Comparison of ENCODE assay signal across 9 mouse cellular contexts in genomic region chr7:100979175-100979574, GRCm38 (mm10). TPM values are rescaled to one million over a fixed set of nuclear protein-coding genes. Genes with fewer than 3 reads are reported as not detected.
DNase-seq lines count a peak whose midpoint lies in the region; ATAC-seq and TF ChIP-seq lines count a peak whose summit lies in the region.
"Had no signal": no experiment of that assay in that cellular context is flagged by ENCODE, and none has a peak within 500 bp of the region (broad histone marks: within the 10 kb centered on the region; RNA-seq: fewer than 3 reads in every experiment).

No protein-coding gene starts in this region.

- H3K9me3 ChIP-seq in kidney, embryonic 15.5 days (replicated peaks), result no peaks in the 10 kb centered on the region
- no peaks in the 10 kb centered on the region for H3K9me3 ChIP-seq in hindbrain, embryonic 14.5 days (ENCODE audit: control insufficient read depth, low read length)

- peak; percentile 55 for ATAC-seq in granulocyte monocyte progenitor cell, adult 5-6 weeks (replicated peaks; ENCODE audit: poor library complexity, severe bottlenecking)
- ATAC-seq in kidney, embryonic 15.5 days (replicated peaks; ENCODE audit: low FRiP score), result peak; percentile 37; the same call in 1 of the 2 replicates
- ATAC-seq in hindbrain, embryonic 14.5 days (ENCODE audit: low FRiP score), result no peak

- H3K27ac ChIP-seq in layer of hippocampus, adult 2 months, result peak overlapping the region; percentile 46; the same call in 1 of the 2 replicates
- H3K27ac ChIP-seq in kidney, embryonic 15.5 days, result no peak overlapping the region; the same call in 1 of the 2 replicates
- no peak overlapping the region for H3K27ac ChIP-seq in hindbrain, embryonic 14.5 days

- DNase-seq in layer of hippocampus, adult 2 months (ENCODE audit: low spot score in 2 of 2), result no peak
- DNase-seq in layer of hippocampus, adult 11-12 months (ENCODE audit: low spot score), result no peak
- DNase-seq in adrenal gland, adult 18-20 months (ENCODE audit: low spot score in 2 of 2), result peak; percentile 33 to 65
- DNase-seq in ovary, adult 18-20 months (ENCODE audit: low spot score), result peak; percentile 71
- DNase-seq in thymus, postnatal 10 days (ENCODE audit: low spot score in 2 of 2), result no peak
- DNase-seq in hindbrain, embryonic 14.5 days (ENCODE audit: low spot score), result no peak

- H3K36me3 ChIP-seq in kidney, embryonic 15.5 days, result no peaks in the 10 kb centered on the region
- H3K36me3 ChIP-seq in hindbrain, embryonic 14.5 days (replicated peaks; ENCODE audit: control insufficient read depth, insufficient read depth), result no peaks in the 10 kb centered on the region

- peaks cover 16% of the 10 kb centered on the region for H3K27me3 ChIP-seq in kidney, embryonic 15.5 days
- peaks cover 17% of the 10 kb centered on the region for H3K27me3 ChIP-seq in hindbrain, embryonic 14.5 days (ENCODE audit: control insufficient read depth, insufficient read depth, low read length)

- no peak for TF ChIP-seq CTCF in layer of hippocampus, adult 2 months (conservative IDR thresholded peaks at IDR 0.05)

- H3K9ac ChIP-seq in kidney, embryonic 15.5 days, result no peak overlapping the region
- H3K9ac ChIP-seq in hindbrain, embryonic 14.5 days, result no peak overlapping the region

- H3K4me1 ChIP-seq in kidney, embryonic 15.5 days, result peaks cover 34% of the 10 kb centered on the region
- H3K4me1 ChIP-seq in hindbrain, embryonic 14.5 days (replicated peaks; ENCODE audit: control insufficient read depth, insufficient read depth, low read length), result peaks cover 4% of the 10 kb centered on the region; the same call in 1 of the 2 replicates

- no peak overlapping the region for H3K4me3 ChIP-seq in layer of hippocampus, adult 2 months
- no peak overlapping the region for H3K4me3 ChIP-seq in kidney, embryonic 15.5 days (replicated peaks)
- H3K4me3 ChIP-seq in hindbrain, embryonic 14.5 days (replicated peaks; ENCODE audit: low read length), result no peak overlapping the region

- 44% methylated on average over 2 of the region's 2 CpGs for WGBS in kidney, embryonic 15.5 days
- WGBS in hindbrain, embryonic 14.5 days, result 38% methylated on average over 2 of the region's 2 CpGs

- H3K4me2 ChIP-seq in kidney, embryonic 15.5 days, result no peak overlapping the region
- H3K4me2 ChIP-seq in hindbrain, embryonic 14.5 days (replicated peaks), result no peak overlapping the region

RNA-seq across cellular contexts. Expression of gene P2ry6, which starts 4.7 kb away (rescaled TPM):
- 1 to 10 TPM; 3.0 to 3.6 TPM for total RNA-seq in layer of hippocampus, adult 2 months (2021)
- 1 to 10 TPM; 3.1 to 5.4 TPM for total RNA-seq in adrenal gland, adult 18-20 months (2021)
- total RNA-seq in granulocyte monocyte progenitor cell, adult 5-6 weeks (2014; fragmentation: Nextera tagmentation), result not detected in 2 replicates
- total RNA-seq in granulocyte monocyte progenitor cell, adult 5-6 weeks (2017), result 0.17 TPM in 1 of 2 replicates, not detected in the other
- polyA plus RNA-seq in kidney, embryonic 15.5 days (2015; fragmentation: Nextera tagmentation; extraction: Ambion mirVana), result 5.2 TPM in 2 replicates
- 2.6 and 3.5 TPM in 2 replicates for polyA plus RNA-seq in hindbrain, embryonic 14.5 days (2014; fragmentation: Nextera tagmentation; extraction: Ambion mirVana)
- total RNA-seq: MEL had no signal

RNA-seq across cellular contexts. Expression of gene P2ry2, which starts 33.5 kb away (rescaled TPM):
- total RNA-seq in layer of hippocampus, adult 2 months (2021), result under 1 TPM; 0.86 to 0.87 TPM
- total RNA-seq in adrenal gland, adult 18-20 months (2021), result 1 to 10 TPM; 1.7 to 4.7 TPM
- 8.7 and 15.1 TPM in 2 replicates for total RNA-seq in granulocyte monocyte progenitor cell, adult 5-6 weeks (2014; fragmentation: Nextera tagmentation)
- 6.2 and 7.8 TPM in 2 replicates for total RNA-seq in granulocyte monocyte progenitor cell, adult 5-6 weeks (2017)
- 1.1 and 1.5 TPM in 2 replicates for polyA plus RNA-seq in kidney, embryonic 15.5 days (2015; fragmentation: Nextera tagmentation; extraction: Ambion mirVana)
- 0.20 and 0.33 TPM in 2 replicates for polyA plus RNA-seq in hindbrain, embryonic 14.5 days (2014; fragmentation: Nextera tagmentation; extraction: Ambion mirVana)

RNA-seq across cellular contexts. Expression of gene Arhgef17, which starts 47.3 kb away (rescaled TPM):
- 100 to 1,000 TPM; 163 to 171 TPM for total RNA-seq in layer of hippocampus, adult 2 months (2021)
- total RNA-seq in adrenal gland, adult 18-20 months (2021), result 10 to 100 TPM; 50.4 to 79.5 TPM
- 0.30 TPM in 1 of 2 replicates, not detected in the other for total RNA-seq in granulocyte monocyte progenitor cell, adult 5-6 weeks (2014; fragmentation: Nextera tagmentation)
- total RNA-seq in granulocyte monocyte progenitor cell, adult 5-6 weeks (2017), result not detected in 2 replicates
- polyA plus RNA-seq in kidney, embryonic 15.5 days (2015; fragmentation: Nextera tagmentation; extraction: Ambion mirVana), result 9.1 and 12.2 TPM in 2 replicates
- polyA plus RNA-seq in hindbrain, embryonic 14.5 days (2014; fragmentation: Nextera tagmentation; extraction: Ambion mirVana), result 15.5 and 19.5 TPM in 2 replicates

Comparison
In these comparisons a context has a peak if more than half of its experiments do, and no peak if none do; other contexts are left out.
1. DNase-seq: peak in adrenal gland, adult 18-20 months (2 of 2) and ovary, adult 18-20 months (single experiment); none in layer of hippocampus, adult 2 months (0 of 2), layer of hippocampus, adult 11-12 months (single experiment), thymus, postnatal 10 days (0 of 2) and hindbrain, embryonic 14.5 days (single experiment).
2. RNA of gene Arhgef17, which starts 47.3 kb away (total RNA-seq): 163 to 171 TPM in layer of hippocampus, adult 2 months and 50.4 to 79.5 TPM in adrenal gland, adult 18-20 months; 0.30 TPM in granulocyte monocyte progenitor cell, adult 5-6 weeks; every median in the first group is over 10 times any median in the second.